Mouse (Mus musculus): ENCODE data around the gene Fblim1. TPM values are rescaled to one million over a fixed set of nuclear protein-coding genes. Genes with fewer than 3 reads are reported as not detected.
"Not testable (repeated sequence)": the region's sequence is repeated elsewhere in the genome, so short reads cannot be mapped to it uniquely, and the experiment has no call there.

Gene Fblim1
- total RNA-seq, 4 experiments from 2014 or later = 10.2 to 21.0 (median 17.6) TPM

GRCm38 (mm10) chr4:141566187-141566586 lies 39.7 kb downstream of the Fblim1 start:
- DNase-seq = no peak

GRCm38 (mm10) chr4:141565325-141565724 lies 40.6 kb downstream of the Fblim1 start:
- no peak for DNase-seq

- no peak for DNase-seq
Observed at GRCm38 (mm10) chr4:141564660-141565059, 41.2 kb downstream of the Fblim1 start.

- no peak for DNase-seq
Observed at GRCm38 (mm10) chr4:141564209-141564608, 41.7 kb downstream of the Fblim1 start.

- no peak for DNase-seq
Observed at GRCm38 (mm10) chr4:141562281-141562680, 43.6 kb downstream of the Fblim1 start.

GRCm38 (mm10) chr4:141561331-141561919 lies 44.5 kb downstream of the Fblim1 start:
- DNase-seq = not testable (repeated sequence)

- DNase-seq = peak; percentile 71
Observed at GRCm38 (mm10) chr4:141559898-141560263, 46.0 kb downstream of the Fblim1 start.

GRCm38 (mm10) chr4:141559131-141559897 lies 46.6 kb downstream of the Fblim1 start:
- peak; percentile 77 for DNase-seq

- no peak for DNase-seq
Observed at GRCm38 (mm10) chr4:141558658-141559057, 47.2 kb downstream of the Fblim1 start.

- not testable (repeated sequence) for DNase-seq
Observed at GRCm38 (mm10) chr4:141556163-141556562, 49.7 kb downstream of the Fblim1 start.

GRCm38 (mm10) chr4:141554255-141554865 lies 51.5 kb downstream of the Fblim1 start:
- DNase-seq = not testable (repeated sequence)

GRCm38 (mm10) chr4:141552484-141552883 lies 53.4 kb downstream of the Fblim1 start:
- DNase-seq = no peak

- DNase-seq = no peak
Observed at GRCm38 (mm10) chr4:141547299-141547698, 58.6 kb downstream of the Fblim1 start.

- peak; percentile 85 for DNase-seq
Observed at GRCm38 (mm10) chr4:141546334-141547200, 59.3 kb downstream of the Fblim1 start.

GRCm38 (mm10) chr4:141545743-141546333 lies 60.1 kb downstream of the Fblim1 start:
- peak; percentile 99 for DNase-seq

- peak; percentile 80 for DNase-seq
Observed at GRCm38 (mm10) chr4:141545071-141545742, 60.7 kb downstream of the Fblim1 start.

- DNase-seq = no peak
Observed at GRCm38 (mm10) chr4:141544536-141544935, 61.4 kb downstream of the Fblim1 start.

GRCm38 (mm10) chr4:141543593-141543992 lies 62.3 kb downstream of the Fblim1 start:
- no peak for DNase-seq

- DNase-seq = no peak
Observed at GRCm38 (mm10) chr4:141541851-141542250, 64.0 kb downstream of the Fblim1 start.

- no peak for DNase-seq
Observed at GRCm38 (mm10) chr4:141540844-141541243, 65.1 kb downstream of the Fblim1 start.

GRCm38 (mm10) chr4:141539213-141539767 lies 66.6 kb downstream of the Fblim1 start:
- no peak for DNase-seq

All from adrenal gland, adult 8-10 months (tissue).